8 mouse cellular contexts compared by ENCODE assay signal in the genomic region with DNA sequence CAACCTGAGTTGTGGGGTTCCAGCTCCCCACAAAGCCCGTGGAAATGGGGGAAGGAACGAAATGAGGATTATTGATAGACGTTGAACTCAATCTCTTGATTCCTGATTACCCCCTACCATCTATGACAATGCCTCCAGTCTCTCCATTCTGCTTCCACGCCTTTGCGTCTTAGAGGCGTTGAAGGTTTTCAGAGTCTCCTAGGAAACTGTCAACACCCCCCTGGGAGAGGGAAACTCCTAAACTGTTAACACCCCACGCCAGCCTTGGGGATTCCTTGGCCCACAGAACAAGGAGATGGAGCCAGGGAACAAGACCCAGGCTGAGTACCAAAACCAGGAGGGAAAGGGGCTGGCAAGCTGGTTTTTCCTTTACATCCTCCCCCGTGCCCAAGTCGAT. TPM values are rescaled to one million over a fixed set of nuclear protein-coding genes. Genes with fewer than 3 reads are reported as not detected.
DNase-seq lines count a peak whose midpoint lies in the region; ATAC-seq and TF ChIP-seq lines count a peak whose summit lies in the region.

No protein-coding gene starts in this region.

- no peak for TF ChIP-seq CTCF in testis, adult 2 months (IDR thresholded peaks at IDR 0.05; ENCODE audit: control insufficient read depth, insufficient read depth, insufficient replicate concordance, low read depth, low read length)

- H3K9ac ChIP-seq in limb, embryonic 14.5 days (ENCODE audit: low read depth, low read length, severe bottlenecking): no peak overlapping the region

- H3K27me3 ChIP-seq in testis, adult 2 months (ENCODE audit: control insufficient read depth, insufficient read depth, low read length): no peaks in the 10 kb centered on the region; the same call in 1 of the 2 replicates
- peaks cover 26% of the 10 kb centered on the region for H3K27me3 ChIP-seq in limb, embryonic 14.5 days (ENCODE audit: control insufficient read depth, insufficient read depth, low read length)

- no peak overlapping the region for H3K27ac ChIP-seq in testis, adult 2 months (ENCODE audit: control insufficient read depth, insufficient read depth, low read depth, low read length)
- no peak overlapping the region for H3K27ac ChIP-seq in limb, embryonic 14.5 days (replicated peaks; ENCODE audit: low read depth, low read length)

- peak overlapping the region; percentile 80; the same call in 1 of the 2 replicates for H3K4me3 ChIP-seq in testis, adult 2 months (ENCODE audit: control insufficient read depth, low read depth, low read length)
- peak overlapping the region; percentile 40; the same call in 1 of the 2 replicates for H3K4me3 ChIP-seq in limb, embryonic 14.5 days (replicated peaks; ENCODE audit: low read length)

- peaks cover 12% of the 10 kb centered on the region for H3K4me1 ChIP-seq in testis, adult 2 months (ENCODE audit: control insufficient read depth, insufficient read depth, low read length)
- peaks cover 12% of the 10 kb centered on the region for H3K4me1 ChIP-seq in limb, embryonic 14.5 days (ENCODE audit: control insufficient read depth, insufficient read depth, low read length)

- H3K9me3 ChIP-seq in limb, embryonic 14.5 days (ENCODE audit: control insufficient read depth, low read length): no peaks in the 10 kb centered on the region

- DNase-seq in frontal cortex, postnatal 14 days (ENCODE audit: low spot score in 2 of 2): no peak
- DNase-seq in testis, postnatal 10 days (ENCODE audit: low spot score): no peak
- DNase-seq in limb, embryonic 14.5 days (ENCODE audit: low spot score): no peak
- DNase-seq in spleen, postnatal 14 days (ENCODE audit: low spot score in 2 of 2): no peak
- DNase-seq in spleen, postnatal 4 days (ENCODE audit: low spot score in 2 of 2): no peak
- DNase-seq in adrenal gland, adult (ENCODE audit: inconsistent age in 2 of 2, low spot score in 1 of 2): no peak

- ATAC-seq in frontal cortex, adult (ENCODE audit: low TSS enrichment): peak; percentile 67
- no peak for ATAC-seq in limb, embryonic 14.5 days (ENCODE audit: low FRiP score, low read depth)

- H3K4me2 ChIP-seq in limb, embryonic 14.5 days (replicated peaks; ENCODE audit: low read depth, low read length, severe bottlenecking): peak overlapping the region; percentile 64; the same call in 1 of the 2 replicates

- 16% methylated on average over 9 of the region's 9 CpGs for WGBS in limb, embryonic 14.5 days

- TF ChIP-seq POLR2A in testis, adult 2 months (IDR thresholded peaks at IDR 0.05; ENCODE audit: control insufficient read depth, low read depth, low read length): no peak
- no peak for TF ChIP-seq POLR2A in limb, embryonic 14.5 days (IDR thresholded peaks at IDR 0.05; ENCODE audit: borderline replicate concordance, extremely low read depth, insufficient read depth, insufficient read length)

- no peaks in the 10 kb centered on the region for H3K36me3 ChIP-seq in testis, adult 2 months (ENCODE audit: control insufficient read depth, insufficient read depth, low read length)
- no peaks in the 10 kb centered on the region for H3K36me3 ChIP-seq in limb, embryonic 14.5 days (ENCODE audit: control insufficient read depth, insufficient read depth, low read length)

RNA-seq across cellular contexts. Expression of a gene that starts 0.4 kb away (rescaled TPM):
- polyA plus RNA-seq in testis, adult 2 months (2012; rRNA removed): 0.49 and 0.65 TPM in 2 replicates
- polyA plus RNA-seq in limb, embryonic 14.5 days (2012; rRNA removed): 0.65 and 0.67 TPM in 2 replicates
- polyA plus RNA-seq in limb, embryonic 14.5 days (2014; fragmentation: Nextera tagmentation; extraction: Ambion mirVana): 0.32 and 0.64 TPM in 2 replicates

RNA-seq across cellular contexts. Expression of a gene that starts 42.0 kb away (rescaled TPM):
- polyA plus RNA-seq in testis, adult 2 months (2012; rRNA removed): 28.6 and 29.8 TPM in 2 replicates
- polyA plus RNA-seq in limb, embryonic 14.5 days (2012; rRNA removed): 31.2 and 44.0 TPM in 2 replicates
- 30.4 and 31.8 TPM in 2 replicates for polyA plus RNA-seq in limb, embryonic 14.5 days (2014; fragmentation: Nextera tagmentation; extraction: Ambion mirVana)
